Mouse (Mus musculus): Measurements from ENCODE around the gene Cldnd2.
"Not testable (repeated sequence)": the region's sequence is repeated elsewhere in the genome, so short reads cannot be mapped to it uniquely, and the experiment has no call there.

Cldnd2 gene

DNA sequence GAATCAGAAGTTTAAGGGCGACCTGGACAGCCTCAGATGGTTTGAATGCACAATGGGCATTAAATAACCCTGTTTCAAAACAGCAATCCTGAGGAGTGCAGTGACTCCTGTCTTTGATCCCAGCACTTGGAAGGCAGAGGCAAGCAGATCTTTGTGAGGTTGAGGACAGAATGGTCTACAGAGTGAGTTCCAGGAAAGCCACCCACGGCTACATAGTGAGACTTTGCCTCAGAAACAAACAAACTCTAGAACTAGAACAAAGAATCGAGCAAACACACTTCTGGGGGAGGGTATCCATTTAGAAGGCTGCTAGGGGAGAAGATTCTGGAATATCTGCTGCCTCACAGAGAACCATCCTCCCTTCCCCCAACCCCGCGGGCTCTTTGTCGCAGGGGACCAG is at the start of gene Cldnd2:
Gene Cldnd2, plus strand, starts transcription at position 301 of the 400 bp plus-strand sequence.
- DNase-seq (ENCODE audit: low read depth, low spot score): no peak

DNA sequence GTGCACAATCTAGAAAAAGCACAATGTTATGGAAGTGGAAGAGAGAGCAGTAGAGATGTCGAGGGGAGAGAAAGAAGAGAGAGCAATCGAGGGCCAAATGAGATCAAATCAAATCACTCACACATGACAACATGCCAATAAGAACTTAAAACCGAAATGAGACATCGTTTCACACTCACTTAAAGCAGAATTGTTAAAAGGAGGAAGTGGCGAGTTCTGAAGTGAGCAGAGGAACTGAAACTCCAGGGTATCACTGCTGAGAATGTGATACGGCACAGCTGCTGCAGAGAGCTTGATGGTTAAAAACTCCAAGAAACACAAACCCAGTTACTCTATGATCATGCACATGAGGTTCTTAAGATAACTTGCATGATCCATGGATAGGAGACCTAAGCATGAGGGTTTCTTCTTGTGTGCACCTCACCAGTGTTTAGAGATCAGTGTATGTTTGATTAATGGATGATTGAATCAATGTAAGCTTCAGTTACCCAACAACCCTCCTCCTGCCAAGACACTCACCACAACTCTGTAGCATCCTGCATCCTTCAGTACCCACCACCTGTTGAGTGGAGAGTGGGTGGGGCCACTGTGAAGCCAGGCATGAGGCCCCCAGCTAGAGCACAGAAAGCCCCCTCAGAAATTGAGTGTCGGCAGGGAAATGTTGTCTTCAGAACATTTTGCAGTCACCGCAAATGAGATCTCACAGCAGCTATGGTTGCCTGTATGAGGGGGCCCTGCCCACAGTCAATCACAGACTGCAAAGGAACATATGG is 48.0 kb upstream of the Cldnd2 start:
- DNase-seq (ENCODE audit: low read depth, low spot score): no peak

DNA sequence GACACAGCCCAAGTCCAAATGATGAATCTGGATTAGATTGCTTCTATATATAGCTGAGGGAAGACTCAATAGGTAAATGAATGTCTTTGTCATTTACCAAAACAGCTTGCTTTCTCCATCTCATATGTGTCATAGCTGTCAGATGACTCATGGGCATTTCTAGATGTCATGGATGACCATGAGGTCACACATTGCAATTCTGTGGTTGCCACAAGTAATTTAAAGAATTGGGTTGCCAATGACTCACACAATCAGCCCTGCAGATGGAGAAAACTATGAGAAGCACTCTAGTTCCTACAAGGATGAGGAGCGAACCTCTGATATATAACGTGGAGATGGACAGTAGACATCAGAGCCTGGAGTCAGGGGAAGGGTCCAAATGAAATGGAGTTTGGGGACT is 41.1 kb upstream of the Cldnd2 start:
- DNase-seq (ENCODE audit: low read depth, low spot score): no peak

DNA sequence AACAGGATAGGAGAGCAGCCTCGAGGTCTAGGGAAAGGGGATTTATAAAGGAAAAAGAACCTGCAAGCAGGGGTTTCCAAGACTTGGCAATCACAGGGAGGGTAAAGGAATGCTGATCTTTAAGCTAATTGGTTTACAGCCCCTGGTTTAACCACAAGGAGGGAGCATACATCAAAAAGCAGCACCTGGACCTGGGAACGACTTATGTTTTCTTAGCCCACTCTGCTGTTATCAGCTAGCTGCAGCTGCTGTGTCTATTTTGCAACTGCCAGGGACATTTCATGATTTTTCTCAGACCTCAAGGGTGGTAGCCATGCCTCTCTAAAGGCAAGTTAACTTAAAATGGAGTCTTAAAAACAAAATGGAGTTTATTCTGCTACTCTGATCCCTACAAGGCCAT is 37.9 kb upstream of the Cldnd2 start:
- no peak for DNase-seq (ENCODE audit: low read depth, low spot score)

DNA sequence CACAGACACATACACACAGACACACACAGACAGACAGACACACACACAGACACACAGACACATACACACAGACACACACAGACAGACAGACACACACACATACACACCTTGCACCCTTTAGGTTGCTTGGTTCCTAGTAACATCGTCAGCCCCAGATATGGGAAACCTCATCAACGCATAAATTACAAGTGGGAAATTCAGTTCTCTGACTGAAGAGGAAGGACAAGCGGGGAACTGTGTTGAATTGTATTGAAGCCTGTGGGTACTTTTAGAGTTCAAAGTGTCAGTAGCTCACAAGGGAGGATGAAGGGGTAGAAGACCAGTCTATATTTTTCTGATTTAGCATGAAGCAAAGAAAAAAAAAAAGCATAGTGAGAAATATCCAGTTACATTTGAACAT is 33.0 kb upstream of the Cldnd2 start:
- no peak for DNase-seq (ENCODE audit: low read depth, low spot score)

DNA sequence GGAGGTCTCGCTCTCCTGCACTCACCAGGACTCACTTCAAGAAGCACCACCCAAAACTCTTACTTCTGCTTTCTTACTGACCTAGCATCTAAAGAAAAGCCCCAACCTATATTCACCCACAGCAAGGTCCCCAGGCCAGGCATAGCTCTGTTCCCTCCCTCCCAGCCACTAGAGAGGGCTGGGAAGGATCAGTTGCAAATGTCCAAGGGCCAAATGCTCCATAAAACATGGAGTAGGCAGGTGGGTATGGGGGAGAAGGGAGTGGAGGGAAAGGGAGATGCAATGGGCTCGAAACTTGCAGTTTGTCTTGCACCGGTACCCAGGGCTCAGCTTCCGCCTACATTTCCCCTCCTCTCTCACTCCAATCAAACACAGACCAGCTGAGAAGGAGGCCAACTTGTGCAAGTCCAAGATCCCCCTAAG is 32.4 kb upstream of the Cldnd2 start, which contains the start of gene Siglecg:
Gene Siglecg, plus strand, starts transcription at position 74 of the 423 bp plus-strand sequence.
- DNase-seq (ENCODE audit: low read depth, low spot score): no peak

DNA sequence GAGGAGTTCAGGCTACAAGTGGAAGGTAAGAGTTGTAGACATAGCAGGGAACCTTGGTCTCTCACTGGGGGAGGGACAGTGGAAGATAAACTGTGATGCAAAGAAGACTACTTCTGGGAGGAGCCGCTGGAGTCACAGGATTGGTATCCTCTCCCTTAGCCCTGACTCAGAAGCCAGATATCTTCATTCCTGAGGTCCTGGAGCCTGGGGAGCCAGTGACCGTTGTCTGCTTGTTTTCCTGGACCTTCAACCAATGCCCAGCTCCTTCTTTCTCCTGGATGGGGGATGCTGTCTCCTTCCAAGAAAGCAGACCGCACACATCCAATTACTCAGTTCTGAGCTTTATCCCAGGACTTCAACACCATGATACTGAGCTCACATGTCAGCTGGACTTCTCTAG is 31.5 kb upstream of the Cldnd2 start:
- DNase-seq (ENCODE audit: low read depth, low spot score): no peak

DNA sequence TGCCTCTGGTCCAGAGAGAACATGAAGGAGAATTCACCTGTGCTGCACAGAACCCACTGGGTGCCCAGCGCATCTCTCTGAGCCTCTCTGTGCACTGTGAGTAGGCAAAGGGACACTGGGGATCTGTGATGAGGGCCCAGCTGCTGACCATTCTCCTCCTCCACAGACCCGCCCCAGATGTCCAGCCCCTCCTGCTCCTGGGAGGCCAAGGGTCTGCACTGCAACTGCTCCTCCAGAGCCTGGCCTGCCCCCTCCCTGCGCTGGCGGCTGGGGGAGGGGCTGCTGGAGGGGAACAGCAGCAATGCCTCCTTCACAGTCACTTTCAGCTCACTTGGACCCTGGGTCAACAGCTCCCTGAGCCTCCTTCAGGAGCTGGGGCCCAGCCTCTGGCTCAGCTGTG is 28.9 kb upstream of the Cldnd2 start:
- DNase-seq (ENCODE audit: low read depth, low spot score): not testable (repeated sequence)

DNA sequence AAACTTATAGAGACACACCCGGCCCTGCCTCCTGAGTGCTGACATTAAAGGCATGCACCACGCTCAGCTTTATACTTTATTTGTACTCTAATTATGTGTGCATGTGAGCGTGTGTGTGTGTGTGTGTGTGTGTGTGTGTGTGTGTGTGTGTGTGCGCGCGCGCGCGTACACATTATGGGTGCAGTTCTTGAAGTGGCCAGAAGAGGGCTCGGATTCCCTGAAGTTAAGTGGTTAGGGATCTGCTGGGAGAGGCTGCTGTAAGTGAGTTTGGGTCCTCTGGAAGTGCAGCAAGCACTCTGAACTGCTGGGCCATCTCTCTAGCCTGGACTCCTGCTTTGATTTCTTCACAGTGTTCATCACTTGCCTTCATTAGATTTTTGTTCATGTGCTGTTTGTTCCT is 23.3 kb upstream of the Cldnd2 start:
- DNase-seq (ENCODE audit: low read depth, low spot score): no peak

DNA sequence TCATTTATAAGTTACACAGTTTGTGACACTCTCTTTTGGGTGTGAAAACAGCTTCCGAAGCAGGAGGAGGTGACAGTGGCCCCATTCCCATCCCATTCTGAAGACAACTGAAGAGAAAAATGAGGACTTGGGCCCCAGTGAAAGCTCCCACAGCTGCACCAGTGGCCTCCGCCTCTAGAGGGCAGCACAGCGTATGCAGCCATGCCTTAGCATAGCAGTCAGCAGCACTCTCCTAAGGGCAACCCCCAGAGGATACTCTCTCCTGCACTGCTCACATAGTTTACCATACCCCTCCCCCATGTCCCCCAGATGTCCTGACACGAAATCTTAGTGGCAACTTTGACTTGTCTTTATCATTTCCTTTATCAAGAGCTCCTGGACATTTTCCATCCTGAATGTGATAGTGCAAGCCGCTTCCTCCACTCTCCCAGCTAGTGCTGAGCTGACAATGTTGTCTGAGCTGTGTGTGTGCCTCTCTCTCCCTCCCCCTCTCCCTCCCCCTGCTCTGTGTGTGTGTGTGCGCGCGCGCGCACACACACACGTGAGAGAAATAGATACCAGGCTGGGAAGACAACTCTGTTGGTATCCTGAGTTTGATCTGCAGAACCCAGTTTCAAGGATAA is 17.5 kb upstream of the Cldnd2 start:
- DNase-seq (ENCODE audit: low read depth, low spot score): peak; percentile 76

DNA sequence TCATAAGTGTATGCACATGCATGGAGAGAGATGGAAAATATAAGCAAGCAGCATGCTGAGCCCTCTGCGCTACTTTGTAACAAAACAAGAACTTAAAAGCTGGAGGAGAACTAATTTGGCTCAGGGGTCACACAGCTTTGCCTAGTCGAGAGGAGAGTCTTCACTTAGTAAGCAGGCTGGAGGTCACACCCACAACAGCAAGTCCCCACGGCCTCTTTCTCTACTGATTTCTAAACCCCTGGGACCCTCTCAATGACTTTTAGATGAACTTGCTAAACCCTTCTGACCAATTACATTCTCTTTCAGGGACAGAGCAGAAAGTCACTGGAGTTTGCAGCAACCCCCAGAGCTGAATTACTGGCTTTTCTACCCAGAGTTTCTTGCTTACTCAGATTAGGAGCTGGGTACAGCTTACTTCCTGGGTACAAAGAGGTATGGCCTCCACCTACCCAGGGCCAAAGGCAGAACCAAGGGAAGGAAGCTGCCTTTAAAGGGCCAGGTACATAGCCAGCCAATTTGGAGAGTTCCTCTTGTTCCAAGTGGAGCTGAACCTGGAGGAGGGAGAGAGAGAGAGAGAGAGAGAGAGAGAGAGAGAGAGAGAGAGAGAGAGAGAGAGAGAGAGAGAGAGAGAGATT is 16.5 kb upstream of the Cldnd2 start:
- DNase-seq (ENCODE audit: low read depth, low spot score): no peak

DNA sequence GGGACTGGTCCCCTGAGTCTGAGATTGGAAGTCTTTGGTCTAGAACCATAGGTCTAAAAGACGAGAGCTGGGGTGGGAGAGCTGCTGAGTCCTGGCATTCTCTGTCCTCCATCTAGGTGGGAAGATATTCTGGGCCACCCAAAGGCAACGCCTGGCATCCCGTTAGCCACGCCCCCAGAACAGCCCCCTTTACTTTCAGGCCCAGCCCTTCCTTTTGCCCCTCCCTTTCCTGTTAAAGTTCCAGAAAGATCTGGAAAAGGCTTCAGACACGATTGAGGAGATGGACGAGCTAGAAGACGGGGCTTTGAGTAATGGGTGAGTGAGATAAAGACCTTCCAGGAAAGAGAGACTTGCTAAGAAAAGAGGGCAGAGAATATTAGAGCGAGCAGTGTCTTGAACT is 13.2 kb upstream of the Cldnd2 start, which contains the start of gene Lim2:
Gene Lim2, plus strand, starts transcription at position 265 of the 400 bp plus-strand sequence.
- DNase-seq (ENCODE audit: low read depth, low spot score): no peak

DNA sequence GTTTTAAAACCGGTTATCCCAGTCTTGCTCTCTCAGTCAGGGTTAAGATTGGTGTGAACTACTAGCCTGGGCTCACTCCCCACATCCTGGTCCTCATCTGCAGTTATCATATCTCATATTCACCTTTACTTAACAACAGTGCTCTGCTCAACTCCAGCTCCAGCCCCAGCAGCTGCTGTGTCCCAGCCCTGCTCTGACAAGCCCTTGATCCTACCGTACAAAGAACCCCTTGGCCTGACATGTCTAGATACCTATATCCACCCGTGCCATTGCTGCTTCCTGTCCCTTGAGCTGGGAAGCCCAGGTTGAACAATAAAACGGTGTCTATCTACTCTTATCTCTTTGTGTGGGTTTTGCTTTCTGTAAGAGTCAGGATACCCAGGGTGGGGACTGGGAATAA is 11.1 kb upstream of the Cldnd2 start:
- no peak for DNase-seq (ENCODE audit: low read depth, low spot score)

DNA sequence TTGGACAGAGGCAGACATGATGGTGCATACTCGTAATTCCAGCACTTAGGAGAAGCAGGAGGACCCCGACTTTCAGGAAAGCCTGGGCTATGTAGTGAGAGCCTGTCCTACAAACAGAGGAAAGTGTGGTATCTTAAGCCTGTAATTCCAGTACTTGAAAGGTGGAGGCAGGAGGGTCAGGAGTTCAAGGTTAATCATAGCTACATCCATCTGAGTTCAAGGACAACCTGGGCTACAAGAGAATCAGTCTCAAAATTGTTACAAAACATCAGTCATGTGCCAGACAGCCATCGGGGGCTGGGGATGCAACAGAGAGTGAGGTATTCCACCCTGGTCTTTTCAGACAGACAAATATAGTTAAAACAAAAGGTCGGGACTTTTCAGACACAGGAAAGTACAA is 7.7 kb upstream of the Cldnd2 start:
- no peak for DNase-seq (ENCODE audit: low read depth, low spot score)

DNA sequence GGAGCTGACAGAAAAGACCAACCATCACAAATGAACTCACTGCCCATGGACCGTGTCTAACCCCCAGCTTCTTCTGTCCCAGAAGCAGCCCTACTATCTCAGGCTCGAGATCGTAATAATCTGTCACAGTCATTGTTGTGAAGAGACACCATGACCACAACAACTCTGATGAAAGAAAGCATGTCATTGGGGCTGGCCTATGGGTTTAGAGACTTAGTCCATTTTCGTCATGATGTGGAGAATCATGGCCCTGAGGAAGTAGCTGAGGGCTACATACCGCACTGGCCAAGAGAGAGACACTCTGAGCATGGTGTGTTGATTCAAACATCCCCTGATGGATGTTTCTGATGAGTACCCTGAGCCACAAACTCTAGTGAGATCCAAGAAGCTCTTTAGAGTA is 5.9 kb upstream of the Cldnd2 start:
- no peak for DNase-seq (ENCODE audit: low read depth, low spot score)

DNA sequence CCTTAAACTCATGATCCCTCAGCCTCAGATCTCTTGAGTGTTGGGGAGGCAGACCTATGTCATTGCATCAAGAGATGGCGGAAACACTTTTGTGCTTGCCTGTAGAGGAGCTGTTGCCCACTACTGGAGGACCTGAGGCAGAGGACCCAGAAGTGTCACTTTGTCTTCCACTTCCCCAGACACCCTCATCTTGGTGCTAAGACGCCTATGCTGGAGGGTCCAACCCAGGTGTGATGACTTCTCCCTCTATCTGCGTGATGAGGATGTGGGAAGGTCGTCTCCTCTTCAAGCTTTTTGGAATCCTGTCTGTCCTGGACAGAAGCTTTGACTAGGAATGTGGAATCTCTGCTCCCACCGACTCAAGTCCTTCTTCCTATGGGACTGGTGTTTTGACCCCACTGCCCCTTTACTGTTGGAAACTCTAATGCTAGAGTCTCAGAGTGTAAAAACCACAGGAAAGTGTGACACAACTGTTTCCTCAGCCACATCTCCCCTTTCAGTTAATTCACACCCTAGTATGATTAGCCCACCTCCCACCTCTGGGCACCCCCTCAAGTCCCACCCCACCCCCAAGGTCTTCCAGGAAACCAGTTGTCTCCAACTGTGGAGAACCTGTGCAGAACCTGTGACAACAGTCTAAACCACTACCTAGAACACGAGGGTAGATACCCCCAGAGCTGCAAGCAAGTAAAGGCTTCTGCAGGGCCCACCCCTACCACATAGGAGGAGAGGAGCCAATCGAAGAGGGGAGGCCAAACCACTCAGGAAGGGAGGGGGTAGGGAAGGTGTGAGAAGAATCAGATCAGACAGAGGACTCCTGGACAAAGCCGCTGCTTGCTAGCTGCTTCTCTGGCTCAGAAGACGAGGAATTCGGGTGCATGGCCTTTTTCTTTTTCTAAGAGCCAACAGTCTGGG is 4.0 kb upstream of the Cldnd2 start, which contains the start of gene Nkg7:
Gene Nkg7, plus strand, starts transcription at position 733 of the 915 bp plus-strand sequence.
- DNase-seq (ENCODE audit: low read depth, low spot score): no peak

DNA sequence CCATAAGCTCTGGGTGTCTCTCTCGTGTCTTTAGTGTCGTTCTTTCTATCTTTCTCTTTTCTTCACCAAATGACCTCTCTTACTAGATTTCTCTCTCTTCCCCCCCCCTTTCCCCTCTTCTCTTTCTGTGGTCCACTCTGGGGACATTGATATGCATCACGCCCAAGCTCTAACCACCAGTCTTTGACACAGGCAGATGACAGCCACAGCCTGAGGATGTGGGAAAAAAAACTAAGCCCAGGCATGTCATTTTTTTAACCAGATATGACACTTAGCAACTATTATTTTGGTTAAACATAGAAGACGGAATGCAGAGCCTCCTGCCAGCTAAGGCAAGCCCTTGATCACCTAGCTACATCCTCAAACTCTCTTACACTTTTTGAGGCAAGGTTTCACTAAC is 2.0 kb upstream of the Cldnd2 start:
- no peak for DNase-seq (ENCODE audit: low read depth, low spot score)

DNA sequence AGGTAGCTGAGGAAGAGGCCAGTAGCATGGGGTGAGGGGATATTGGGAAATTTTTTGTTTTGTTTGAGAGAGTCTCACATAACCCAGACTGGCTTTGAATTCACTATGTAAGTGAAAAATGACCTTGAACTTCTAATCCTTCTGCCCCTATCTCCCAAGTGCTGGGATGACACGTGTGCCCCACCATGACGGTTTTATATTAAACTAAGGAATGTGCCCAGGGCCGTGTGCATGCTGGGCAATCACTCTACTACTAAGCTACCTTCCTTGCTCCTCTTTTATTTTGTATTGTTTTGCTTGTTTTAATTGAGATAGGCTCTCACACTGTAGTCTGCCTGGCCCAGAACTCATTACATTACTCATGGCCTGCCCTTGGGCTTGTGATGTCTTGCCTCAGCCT is 489 bp downstream of the Cldnd2 start:
- DNase-seq (ENCODE audit: low read depth, low spot score): no peak

DNA sequence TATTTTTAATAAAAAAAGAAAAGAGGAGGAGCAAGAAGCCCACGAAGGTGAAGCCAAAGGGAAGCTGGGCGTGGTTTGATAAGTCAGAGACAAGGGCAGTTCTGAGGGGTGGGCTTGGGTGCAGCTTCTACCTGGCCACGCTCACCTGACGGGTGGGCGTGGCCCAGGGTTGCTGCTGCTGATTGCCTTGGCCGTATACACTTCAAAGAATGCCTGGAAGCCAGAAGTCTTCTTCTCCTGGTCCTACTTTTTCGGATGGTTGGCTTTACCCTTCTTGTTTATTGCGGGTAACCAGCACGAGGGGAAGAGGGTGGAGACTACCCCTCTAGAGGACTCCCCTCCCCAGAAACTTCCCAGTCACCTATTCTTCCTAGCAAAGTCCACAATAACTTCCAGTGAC is 2.1 kb downstream of the Cldnd2 start:
- no peak for DNase-seq (ENCODE audit: low read depth, low spot score)

DNA sequence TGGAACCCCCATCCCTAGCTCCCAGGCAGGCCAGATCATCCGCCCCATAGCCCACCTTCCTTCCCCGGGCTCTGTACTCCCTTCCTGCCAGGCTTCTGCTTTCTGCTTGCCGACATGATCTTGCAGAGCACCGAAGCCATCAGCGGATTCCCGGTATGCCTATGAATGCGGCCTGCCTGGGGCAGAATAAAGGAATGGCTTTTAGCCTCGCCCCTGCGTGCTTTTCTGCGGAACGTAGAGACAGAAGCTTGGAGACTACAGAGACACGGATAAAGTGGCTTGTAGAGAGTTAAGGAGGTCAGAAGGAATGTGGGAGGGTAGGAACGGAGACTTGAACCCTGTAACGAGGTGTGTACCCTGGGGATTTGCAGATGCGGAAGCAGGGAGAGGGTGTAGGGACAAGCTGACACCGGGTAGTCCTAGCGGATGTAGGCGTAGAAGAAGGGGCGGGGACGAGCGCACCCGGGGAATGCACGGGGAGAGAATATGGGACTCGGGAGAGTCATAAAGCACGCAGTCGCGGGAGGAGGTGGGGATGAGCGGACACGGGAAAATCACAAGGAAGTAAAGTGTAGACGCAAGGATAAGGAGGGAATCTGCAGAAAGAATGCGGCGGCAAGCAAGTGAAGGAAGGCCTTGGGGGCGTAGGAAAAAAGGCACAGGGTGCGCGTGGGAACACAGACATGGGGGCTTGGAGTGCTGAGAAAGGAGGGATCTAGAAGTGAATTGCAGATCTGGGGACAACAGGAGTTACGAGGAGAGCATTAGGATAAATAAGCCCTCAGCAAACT is 2.7 kb downstream of the Cldnd2 start:
- peak; percentile 59 for DNase-seq (ENCODE audit: low read depth, low spot score)

DNA sequence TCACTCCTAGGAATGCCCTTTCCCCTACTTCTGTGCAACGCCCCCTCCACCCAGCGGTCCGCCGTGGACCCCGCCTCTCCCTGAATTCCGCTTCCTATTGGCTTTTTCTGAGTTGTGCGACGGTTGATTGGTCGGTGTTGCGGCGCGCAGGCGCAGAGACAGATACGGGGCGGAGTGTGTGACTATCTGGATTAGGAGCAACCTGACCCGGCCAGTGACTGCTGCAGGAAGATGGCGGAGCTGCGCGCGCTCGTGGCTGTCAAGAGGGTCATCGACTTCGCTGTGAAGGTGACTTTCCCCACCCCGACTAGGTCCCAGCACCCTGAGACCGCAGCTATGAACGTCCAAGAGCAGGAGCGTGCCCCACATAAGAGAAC is 3.3 kb downstream of the Cldnd2 start, which contains the start of the genes Etfb and Gm45233:
Gene Etfb, plus strand, starts transcription at position 167 of the 377 bp plus-strand sequence.
Gene Gm45233, plus strand, starts transcription at position 212 of the 377 bp plus-strand sequence.
- peak; percentile 96 for DNase-seq (ENCODE audit: low read depth, low spot score)
